Mouse (Mus musculus) heart, postnatal 4 days (tissue): ENCODE measurements around the gene Spred1. TPM values are rescaled to one million over a fixed set of nuclear protein-coding genes. Genes with fewer than 3 reads are reported as not detected.
A peak's percentile ranks its signal among the peaks of the same experiment; 100 is the strongest.
"Not testable (repeated sequence)": the region's sequence is repeated elsewhere in the genome, so short reads cannot be mapped to it uniquely, and the experiment has no call there.

ENCODE experiments used
- DNase-seq: peaks from one replicate; pipeline ENCODE4 v3.0.0; 2021
- total RNA-seq, 2 experiments: library from RNA; stranded (reverse); gene quantifications; 2 replicates each; pipeline ENCODE4 v1.2.3; 2021

Gene Spred1
- total RNA-seq, 2 experiments from 2014 or later: 31.0 to 32.2 TPM

GRCm38 (mm10) chr2:117120246-117121211 lies 645 bp upstream of the Spred1 start:
- peak; percentile 89 for DNase-seq

GRCm38 (mm10) chr2:117121984-117122605 lies 921 bp downstream of the Spred1 start:
- DNase-seq: no peak

- DNase-seq: peak; percentile 69
Measured at GRCm38 (mm10) chr2:117122701-117123337, 1.6 kb downstream of the Spred1 start.

- no peak for DNase-seq
Measured at GRCm38 (mm10) chr2:117123701-117124100, 2.5 kb downstream of the Spred1 start.

- DNase-seq: no peak
Measured at GRCm38 (mm10) chr2:117124839-117125238, 3.7 kb downstream of the Spred1 start.

GRCm38 (mm10) chr2:117129156-117129555 lies 8.0 kb downstream of the Spred1 start:
- DNase-seq: no peak

GRCm38 (mm10) chr2:117131041-117131440 lies 9.9 kb downstream of the Spred1 start:
- not testable (repeated sequence) for DNase-seq

- DNase-seq: no peak
Measured at GRCm38 (mm10) chr2:117131910-117132309, 10.7 kb downstream of the Spred1 start.

GRCm38 (mm10) chr2:117133541-117133940 lies 12.4 kb downstream of the Spred1 start:
- no peak for DNase-seq

- DNase-seq: no peak
Measured at GRCm38 (mm10) chr2:117137751-117138150, 16.6 kb downstream of the Spred1 start.

- DNase-seq: no peak
Measured at GRCm38 (mm10) chr2:117138932-117139331, 17.8 kb downstream of the Spred1 start.

- no peak for DNase-seq
Measured at GRCm38 (mm10) chr2:117139977-117140376, 18.8 kb downstream of the Spred1 start.

- DNase-seq: no peak
Measured at GRCm38 (mm10) chr2:117143106-117143505, 21.9 kb downstream of the Spred1 start.

GRCm38 (mm10) chr2:117146026-117146425 lies 24.9 kb downstream of the Spred1 start:
- no peak for DNase-seq

- DNase-seq: no peak
Measured at GRCm38 (mm10) chr2:117146617-117147016, 25.4 kb downstream of the Spred1 start.

- DNase-seq: no peak
Measured at GRCm38 (mm10) chr2:117152161-117152560, 31.0 kb downstream of the Spred1 start.

GRCm38 (mm10) chr2:117168379-117168778 lies 47.2 kb downstream of the Spred1 start:
- no peak for DNase-seq

- DNase-seq: no peak
Measured at GRCm38 (mm10) chr2:117169037-117169436, 47.9 kb downstream of the Spred1 start.

- no peak for DNase-seq
Measured at GRCm38 (mm10) chr2:117172981-117173380, 51.8 kb downstream of the Spred1 start.

- no peak for DNase-seq
Measured at GRCm38 (mm10) chr2:117176066-117176465, 54.9 kb downstream of the Spred1 start.

GRCm38 (mm10) chr2:117176937-117177336 lies 55.8 kb downstream of the Spred1 start:
- DNase-seq: no peak

GRCm38 (mm10) chr2:117180250-117180885 lies 59.2 kb downstream of the Spred1 start:
- peak; percentile 89 for DNase-seq

GRCm38 (mm10) chr2:117185587-117185986 lies 64.4 kb downstream of the Spred1 start:
- DNase-seq: no peak
